Mouse (Mus musculus) hindbrain, embryonic 14.5 days (tissue): Measurements from ENCODE around the gene Iqgap1. TPM values are rescaled to one million over a fixed set of nuclear protein-coding genes. Genes with fewer than 3 reads are reported as not detected.

Experiments
- ATAC-seq: fragments of 200-750 bp; cut with Nextera tagmentation; 2 replicates; pipeline ENCODE4 v1.8.0; 2017; ENCODE audit warnings: moderate number of reproducible peaks, mild to moderate bottlenecking, moderate TSS enrichment, moderate library complexity; ENCODE audit not compliant: low FRiP score
- DNase-seq: peaks from one replicate; pipeline ENCODE4 v3.0.0-alpha.2; 2015; ENCODE audit warnings: low spot score
- H3K27ac ChIP-seq: fragments of 300-500 bp; sonication (generic); 2 replicates; pipeline ENCODE4 v1.5.1; 2014; ENCODE audit warnings: mild to moderate bottlenecking, moderate library complexity
- H3K27me3 ChIP-seq: fragments of 300-500 bp; sonication (generic); 2 replicates; pipeline ENCODE4 v1.6.1; 2014; ENCODE audit warnings: mild to moderate bottlenecking, low read length, mixed read lengths; ENCODE audit not compliant: control insufficient read depth, insufficient read depth
- H3K36me3 ChIP-seq: fragments of 300-500 bp; sonication (generic); replicated peaks from 2 replicates; pipeline ENCODE4 v1.6.1; 2014; ENCODE audit not compliant: control insufficient read depth, insufficient read depth
- H3K4me1 ChIP-seq: fragments of 300-500 bp; sonication (generic); replicated peaks from 2 replicates; pipeline ENCODE4 v1.6.1; 2014; ENCODE audit warnings: antibody characterized with exemption, low read length, mixed read lengths; ENCODE audit not compliant: control insufficient read depth, insufficient read depth
- H3K4me2 ChIP-seq: fragments of 300-500 bp; sonication (generic); replicated peaks from 2 replicates; pipeline ENCODE4 v1.6.1; 2014; ENCODE audit warnings: mild to moderate bottlenecking, moderate library complexity
- H3K4me3 ChIP-seq: fragments of 300-500 bp; sonication (generic); replicated peaks from 2 replicates; pipeline ENCODE4 v1.5.1; 2014; ENCODE audit warnings: mild to moderate bottlenecking, low read length
- H3K9ac ChIP-seq: fragments of 300-500 bp; sonication (generic); 2 replicates; pipeline ENCODE4 v1.6.1; 2014
- H3K9me3 ChIP-seq: fragments of 300-500 bp; sonication (generic); 2 replicates; pipeline ENCODE4 v1.6.1; 2016; ENCODE audit warnings: low read length; ENCODE audit not compliant: control insufficient read depth
- WGBS: fragments of 180-500 bp; shearing (Covaris S2); extraction: QIAGEN DNeasy Blood & Tissue Kit; methylation state at CpG from one replicate; pipeline ENCODE4 v1.1.7; 2014; 5-methylcytosine and 5-hydroxymethylcytosine counted together
- polyA plus RNA-seq: library from polyadenylated mRNA; unstranded; fragments of >200 nt; fragmentation: Nextera tagmentation; extraction: Ambion mirVana; gene quantifications from 2 replicates; pipeline ENCODE4 v1.2.1, GENCODE M21; 2014

The Iqgap1 gene
- polyA plus RNA-seq, 1 experiment from 2014 or later, result 24.7 TPM

DNA sequence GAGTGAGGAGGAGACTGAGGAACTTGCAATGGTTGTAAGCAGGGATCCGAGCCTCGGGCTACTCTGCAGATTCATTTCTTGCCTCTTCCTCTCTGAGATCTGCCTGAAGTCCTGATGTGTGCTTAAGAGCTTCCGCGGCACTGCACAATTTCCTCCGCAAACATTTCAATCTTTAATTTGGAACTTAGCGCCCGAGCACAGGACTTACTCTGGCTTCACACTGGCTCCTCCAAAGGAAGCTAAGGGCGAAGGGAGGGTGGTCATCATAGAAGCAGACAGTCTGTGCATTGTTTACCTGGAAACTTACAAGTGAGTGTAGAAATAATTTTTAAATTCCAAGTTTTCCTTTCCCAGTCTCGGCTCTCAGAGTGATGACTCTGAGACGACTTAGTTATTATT lies 20.5 kb upstream of the Iqgap1 start:
- Histone ChIP-seq H3K4me2 (no peak overlapping the region), H3K4me1 (no peaks in the 10 kb centered on the region), H3K9ac (no peak overlapping the region), H3K4me3 (no peak overlapping the region), H3K36me3 (no peaks in the 10 kb centered on the region), H3K9me3 (no peaks in the 10 kb centered on the region), H3K27me3 (no peaks in the 10 kb centered on the region), H3K27ac (no peak overlapping the region)
- 93% methylated on average over 10 of the region's 10 CpGs for WGBS
- ATAC-seq (no peak), DNase-seq (peak; percentile 10)

DNA sequence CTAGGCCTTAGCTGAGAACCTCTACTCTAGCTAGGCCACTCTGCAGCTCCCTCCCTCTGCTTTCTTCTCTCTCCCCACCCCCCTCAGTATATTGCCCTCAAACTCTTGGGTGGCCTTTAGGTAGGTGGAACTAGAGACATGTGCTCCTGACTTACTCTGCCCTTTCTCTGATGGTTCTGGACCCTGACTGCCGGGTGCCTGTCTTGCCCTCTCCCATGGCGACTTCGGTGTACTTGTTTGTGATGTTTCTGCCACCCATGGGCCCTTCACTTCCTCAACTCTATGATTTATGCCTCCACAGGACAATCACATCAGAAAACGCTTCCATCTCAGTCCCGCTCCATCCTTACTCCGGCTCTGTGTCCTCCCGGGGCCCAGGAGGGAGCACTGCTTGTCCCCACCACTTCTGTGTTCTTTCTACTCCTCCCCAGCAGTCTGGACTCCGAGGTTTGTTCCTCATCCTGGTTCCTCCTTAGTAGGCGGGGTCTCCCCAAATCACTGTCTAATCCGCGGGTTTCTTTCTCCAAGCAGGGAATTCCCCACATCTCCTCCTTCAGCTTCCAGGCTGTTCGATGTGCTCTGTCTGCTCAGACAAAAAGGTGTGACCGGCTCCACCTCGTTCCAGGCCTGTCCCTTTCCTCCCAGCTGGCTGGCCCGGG lies 20.0 kb upstream of the Iqgap1 start:
- Histone ChIP-seq H3K27ac (no peak overlapping the region), H3K4me2 (no peak overlapping the region)
- no peak for DNase-seq

DNA sequence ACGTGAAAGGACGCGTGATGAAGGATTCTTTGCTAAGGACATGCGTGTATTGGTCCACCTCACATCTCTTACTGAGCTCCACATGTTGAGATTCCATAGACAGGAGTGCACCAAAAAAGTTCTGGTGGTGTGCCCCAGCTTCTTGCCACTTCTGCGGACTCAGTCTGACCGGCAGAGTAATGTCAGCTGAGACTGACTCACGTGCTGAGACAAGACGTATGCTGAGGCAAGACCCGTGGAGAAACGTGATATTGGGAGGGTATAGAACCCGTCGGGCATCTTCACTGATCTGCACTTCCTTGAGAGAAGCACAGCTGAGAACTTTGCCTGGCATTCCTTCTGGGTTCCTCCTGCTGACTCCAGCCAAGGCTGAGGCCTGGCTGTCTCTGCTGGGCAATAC lies 18.9 kb upstream of the Iqgap1 start:
- H3K4me3 ChIP-seq, result no peak overlapping the region
- no peak overlapping the region for H3K4me2 ChIP-seq
- H3K9me3 ChIP-seq, result no peaks in the 10 kb centered on the region
- no peak overlapping the region for H3K9ac ChIP-seq
- no peak overlapping the region for H3K27ac ChIP-seq
- H3K36me3 ChIP-seq, result no peaks in the 10 kb centered on the region
- DNase-seq (peak; percentile 17), ATAC-seq (no peak)
- H3K4me1 ChIP-seq, result no peaks in the 10 kb centered on the region
- H3K27me3 ChIP-seq, result no peaks in the 10 kb centered on the region
- 94% methylated on average over 12 of the region's 12 CpGs for WGBS

More for the DNA sequence above, 20.0 kb upstream of the Iqgap1 start:
- Histone ChIP-seq H3K9me3 (no peaks in the 10 kb centered on the region), H3K27me3 (no peaks in the 10 kb centered on the region), H3K4me1 (no peaks in the 10 kb centered on the region), H3K4me3 (no peak overlapping the region), H3K36me3 (no peaks in the 10 kb centered on the region), H3K9ac (no peak overlapping the region)
- ATAC-seq, result no peak
- 80% methylated on average over 15 of the region's 15 CpGs for WGBS

DNA sequence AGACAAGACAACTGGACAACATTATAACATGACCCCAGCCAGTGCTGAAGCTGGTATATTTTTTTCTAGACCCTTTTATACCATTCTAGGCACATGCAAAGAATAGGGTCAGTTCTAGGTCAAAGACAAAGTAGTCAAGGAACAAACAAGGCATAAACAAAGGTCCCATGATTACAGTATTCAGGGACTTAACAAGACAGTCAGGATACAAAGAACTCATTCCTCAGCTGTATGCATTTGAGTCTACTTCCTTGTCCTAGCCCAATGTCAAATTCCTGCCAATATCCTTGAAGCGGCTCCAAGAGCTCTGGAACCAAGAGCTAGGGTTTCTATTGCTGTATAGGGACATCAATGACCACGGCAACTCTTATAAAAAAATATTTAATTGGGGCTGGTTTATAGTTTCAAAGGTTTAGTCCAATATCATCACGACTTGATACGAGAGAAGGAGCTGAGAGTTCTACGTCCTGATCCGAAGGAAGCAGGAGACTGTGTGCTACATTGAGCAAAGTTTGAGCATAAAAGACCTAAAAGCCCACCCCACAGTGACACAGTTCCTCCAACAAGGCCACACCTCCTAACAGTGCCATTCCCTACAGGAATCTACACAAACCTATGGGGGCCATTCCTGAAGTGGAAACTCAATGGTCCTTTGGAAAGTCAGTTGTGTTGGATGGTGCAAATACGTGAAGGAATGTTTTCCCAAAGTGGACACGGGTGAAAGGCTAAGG lies 18.3 kb upstream of the Iqgap1 start:
- Histone ChIP-seq H3K9ac (no peak overlapping the region), H3K9me3 (no peaks in the 10 kb centered on the region), H3K36me3 (no peaks in the 10 kb centered on the region), H3K4me1 (no peaks in the 10 kb centered on the region), H3K4me2 (no peak overlapping the region), H3K4me3 (no peak overlapping the region), H3K27ac (no peak overlapping the region), H3K27me3 (no peaks in the 10 kb centered on the region)
- DNase-seq, result peak; percentile 18
- WGBS, result 91% methylated on average over 8 of the region's 8 CpGs
- ATAC-seq, result no peak

DNA sequence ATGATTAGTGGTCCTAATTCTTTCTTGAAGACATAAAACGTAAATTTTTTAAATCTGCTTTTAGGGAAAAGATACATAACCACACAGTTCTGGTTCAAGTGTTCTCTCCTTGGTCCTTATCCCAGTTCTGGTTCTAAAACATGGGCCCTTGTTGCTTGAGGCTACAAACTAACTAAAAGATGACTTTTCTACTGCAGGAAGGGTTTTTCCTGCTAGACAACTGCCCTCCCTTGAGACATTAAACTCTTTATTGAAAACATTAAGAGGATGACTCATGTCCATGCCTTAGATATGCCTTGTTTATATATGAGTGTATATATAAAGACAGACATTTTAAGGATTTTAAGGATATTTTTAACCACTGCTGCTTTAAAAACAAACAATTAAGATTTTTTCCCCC lies 17.4 kb upstream of the Iqgap1 start:
- no peaks in the 10 kb centered on the region for H3K36me3 ChIP-seq
- no peak overlapping the region for H3K4me3 ChIP-seq
- DNase-seq, result no peak
- no peaks in the 10 kb centered on the region for H3K27me3 ChIP-seq
- H3K9ac ChIP-seq, result no peak overlapping the region
- H3K9me3 ChIP-seq, result no peaks in the 10 kb centered on the region
- no peak overlapping the region for H3K27ac ChIP-seq
- no peak for ATAC-seq
- H3K4me2 ChIP-seq, result no peak overlapping the region
- no peaks in the 10 kb centered on the region for H3K4me1 ChIP-seq
- 85% methylated on average over 1 of the region's 1 CpGs for WGBS

DNA sequence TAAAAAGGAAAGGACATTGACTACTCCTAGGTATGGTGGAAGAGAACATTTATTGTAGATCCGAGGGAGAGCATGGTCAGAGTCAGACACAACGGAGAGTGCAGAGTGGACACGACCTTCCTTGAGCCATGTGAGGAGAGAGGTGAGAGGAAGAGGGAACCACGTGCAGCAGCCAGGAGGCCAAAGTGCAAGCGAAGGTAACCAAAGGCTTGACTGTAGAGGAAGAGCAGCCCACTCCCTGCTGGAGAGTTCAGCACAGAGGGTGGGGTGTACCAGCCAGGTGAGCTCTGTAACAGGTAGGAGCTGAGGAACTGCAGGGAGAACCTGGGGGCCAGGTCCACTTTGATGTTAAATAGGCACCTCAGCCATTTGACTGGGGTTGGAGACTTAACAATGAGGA lies 16.4 kb upstream of the Iqgap1 start:
- H3K27me3 ChIP-seq, result no peaks in the 10 kb centered on the region
- H3K36me3 ChIP-seq, result no peaks in the 10 kb centered on the region
- no peak for ATAC-seq
- DNase-seq, result no peak
- H3K9me3 ChIP-seq, result no peaks in the 10 kb centered on the region
- H3K9ac ChIP-seq, result no peak overlapping the region
- no peak overlapping the region for H3K4me2 ChIP-seq
- H3K4me3 ChIP-seq, result no peak overlapping the region
- no peak overlapping the region for H3K27ac ChIP-seq
- WGBS, result 76% methylated on average over 5 of the region's 5 CpGs
- H3K4me1 ChIP-seq, result no peaks in the 10 kb centered on the region

DNA sequence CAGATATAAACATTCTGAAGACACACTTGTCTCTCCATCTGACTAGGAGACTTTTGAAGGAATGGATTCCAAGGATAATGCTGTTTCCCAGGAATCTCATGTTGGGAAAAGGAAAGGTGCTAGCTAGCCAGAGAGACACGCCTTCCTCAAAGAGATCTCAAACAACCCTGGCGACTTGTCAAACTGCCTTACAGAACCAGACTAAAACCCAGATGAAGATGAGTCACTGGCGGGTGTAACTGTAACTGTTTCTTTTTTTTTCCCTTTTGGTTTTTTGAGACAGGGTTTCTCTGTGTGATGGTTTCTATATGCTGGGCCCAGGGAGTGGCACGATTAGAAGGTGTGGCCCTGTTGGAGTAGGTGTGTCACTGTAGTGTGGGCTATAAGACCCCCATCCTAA lies 15.2 kb upstream of the Iqgap1 start:
- H3K36me3 ChIP-seq, result no peaks in the 10 kb centered on the region
- ATAC-seq (no peak), DNase-seq (no peak)
- H3K9me3 ChIP-seq, result no peaks in the 10 kb centered on the region
- no peaks in the 10 kb centered on the region for H3K27me3 ChIP-seq
- no peak overlapping the region for H3K27ac ChIP-seq
- H3K4me2 ChIP-seq, result no peak overlapping the region
- no peak overlapping the region for H3K9ac ChIP-seq
- 81% methylated on average over 4 of the region's 4 CpGs for WGBS
- no peaks in the 10 kb centered on the region for H3K4me1 ChIP-seq
- H3K4me3 ChIP-seq, result no peak overlapping the region

DNA sequence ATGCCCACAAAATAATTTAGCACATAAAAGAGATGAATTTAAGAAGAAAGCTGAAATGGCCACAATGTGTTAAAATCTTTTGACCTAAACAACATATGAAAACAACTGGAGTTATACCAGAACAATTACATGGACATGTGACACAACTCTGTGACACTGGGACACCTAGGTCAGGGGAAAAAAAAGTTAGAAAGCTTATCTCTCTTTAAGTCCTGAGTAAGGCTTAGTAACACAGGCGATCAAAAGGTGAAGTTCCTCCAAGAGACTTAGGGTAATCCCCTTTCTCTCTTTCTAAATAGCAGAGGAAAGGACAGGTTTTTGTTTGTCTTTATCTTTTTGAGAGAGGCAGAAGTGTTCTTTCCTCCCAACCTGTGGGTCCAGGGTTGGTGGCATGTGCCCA lies 14.5 kb upstream of the Iqgap1 start:
- no peak overlapping the region for H3K4me2 ChIP-seq
- WGBS, result 36% methylated on average over 1 of the region's 1 CpGs
- no peaks in the 10 kb centered on the region for H3K4me1 ChIP-seq
- H3K9ac ChIP-seq, result no peak overlapping the region
- H3K36me3 ChIP-seq, result no peaks in the 10 kb centered on the region
- no peaks in the 10 kb centered on the region for H3K27me3 ChIP-seq
- DNase-seq, result no peak
- no peaks in the 10 kb centered on the region for H3K9me3 ChIP-seq
- H3K4me3 ChIP-seq, result no peak overlapping the region
- no peak overlapping the region for H3K27ac ChIP-seq
- no peak for ATAC-seq

DNA sequence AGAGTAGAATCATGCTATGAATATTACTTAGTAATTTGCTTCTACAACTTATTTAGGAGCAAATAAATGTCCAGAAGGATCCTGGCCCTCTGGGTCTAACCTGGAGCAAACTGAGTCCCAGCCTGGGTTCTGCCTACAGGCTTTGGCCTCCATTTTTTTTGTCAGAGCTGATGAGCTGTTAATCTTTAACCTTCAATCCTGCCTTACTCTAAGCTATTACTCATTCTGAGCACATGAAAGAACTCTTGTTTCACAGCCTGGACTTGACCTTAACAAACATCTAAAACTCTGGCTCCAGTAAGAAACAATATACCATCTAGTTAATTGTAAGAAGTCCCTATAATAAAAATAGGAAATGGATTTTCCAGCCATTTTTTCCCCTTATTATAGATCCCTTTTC lies 14.0 kb upstream of the Iqgap1 start:
- Histone ChIP-seq H3K9me3 (no peaks in the 10 kb centered on the region), H3K9ac (no peak overlapping the region)
- no peak for DNase-seq

More for the DNA sequence above, 14.0 kb upstream of the Iqgap1 start:
- no peak for ATAC-seq
- no peaks in the 10 kb centered on the region for H3K36me3 ChIP-seq
- H3K27me3 ChIP-seq, result no peaks in the 10 kb centered on the region
- no peak overlapping the region for H3K27ac ChIP-seq
- H3K4me3 ChIP-seq, result no peak overlapping the region
- no peak overlapping the region for H3K4me2 ChIP-seq
- H3K4me1 ChIP-seq, result no peaks in the 10 kb centered on the region
